Mouse (Mus musculus) MEL-GATA-1-ER (cell line): Measurements from ENCODE around the gene Gm10097.

Source experiments
- DNase-seq: peaks from one replicate; pipeline ENCODE4 v3.0.0-alpha.2; 2012; ENCODE audit warnings: low read depth; ENCODE audit errors: extremely low read depth

Gm10097 gene

DNA sequence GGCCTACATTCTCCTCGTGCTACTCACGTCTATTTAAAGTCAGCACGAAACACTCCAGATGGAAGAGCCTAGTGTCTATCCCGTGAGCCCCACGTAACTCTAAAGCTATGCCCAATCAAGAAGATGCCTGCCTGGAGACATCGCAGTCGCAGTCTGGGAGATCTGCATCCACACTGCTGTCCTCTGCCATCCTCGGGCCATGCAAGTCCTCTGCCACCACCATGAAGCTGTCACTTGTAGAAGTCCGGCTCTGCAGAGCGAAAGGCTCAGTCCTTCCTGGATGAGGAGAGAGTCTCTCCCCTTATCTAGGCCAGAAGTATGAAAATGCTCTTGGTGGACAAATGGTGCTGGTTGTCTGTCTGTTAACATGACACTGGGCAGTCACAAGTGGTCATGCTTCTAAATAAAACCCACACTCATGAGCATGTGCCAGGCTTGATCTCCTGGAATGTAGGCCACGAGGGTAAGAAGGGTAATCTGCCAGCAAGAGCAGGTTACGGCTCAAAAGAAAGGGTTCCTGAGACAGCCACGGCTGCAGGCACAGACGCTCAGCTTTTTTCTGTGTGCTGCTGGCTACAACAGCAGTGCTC, at the start of gene Gm10097:
Gene Gm10097, plus strand, starts transcription at position 517 of the 590 bp plus-strand sequence.
- DNase-seq: no peak

DNA sequence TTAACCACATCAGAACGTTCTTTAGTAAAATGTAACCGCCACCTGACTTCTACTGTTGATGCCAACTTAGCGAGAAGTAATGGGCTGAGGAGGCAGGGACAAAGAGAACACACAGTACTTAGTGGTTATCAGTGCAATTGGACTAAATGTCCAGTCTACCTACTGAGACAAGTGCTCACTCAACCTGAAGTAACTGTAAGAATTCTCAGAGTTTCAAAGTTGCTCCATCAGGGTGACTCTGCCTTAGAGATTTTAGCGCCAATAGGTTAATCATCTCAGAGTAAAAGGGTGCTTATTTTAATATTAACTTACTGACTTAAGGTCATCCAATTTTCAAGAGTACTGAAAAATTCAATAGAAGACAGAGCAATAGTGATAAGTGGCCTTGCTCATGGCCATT, 43.1 kb upstream of the Gm10097 start:
- no peak for DNase-seq

DNA sequence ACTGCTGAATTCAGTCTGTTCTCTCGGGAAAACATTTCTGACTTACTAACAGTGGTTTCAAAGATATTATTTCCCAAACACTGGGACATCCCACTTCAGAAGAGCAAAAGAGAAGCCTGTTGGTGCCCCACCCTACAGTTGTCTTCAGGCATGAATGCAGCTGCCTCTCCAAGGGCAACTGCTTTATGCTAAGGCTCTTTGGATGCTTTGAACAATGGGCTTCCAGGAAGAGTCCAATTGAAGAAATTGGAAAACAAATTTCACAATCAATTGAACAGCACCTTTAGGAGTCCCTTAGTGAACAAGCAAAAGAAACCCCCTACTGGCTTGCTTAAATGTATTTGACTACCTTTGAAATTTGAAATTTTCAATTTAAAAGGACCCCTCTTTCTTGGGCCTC, 41.8 kb upstream of the Gm10097 start:
- no peak for DNase-seq

DNA sequence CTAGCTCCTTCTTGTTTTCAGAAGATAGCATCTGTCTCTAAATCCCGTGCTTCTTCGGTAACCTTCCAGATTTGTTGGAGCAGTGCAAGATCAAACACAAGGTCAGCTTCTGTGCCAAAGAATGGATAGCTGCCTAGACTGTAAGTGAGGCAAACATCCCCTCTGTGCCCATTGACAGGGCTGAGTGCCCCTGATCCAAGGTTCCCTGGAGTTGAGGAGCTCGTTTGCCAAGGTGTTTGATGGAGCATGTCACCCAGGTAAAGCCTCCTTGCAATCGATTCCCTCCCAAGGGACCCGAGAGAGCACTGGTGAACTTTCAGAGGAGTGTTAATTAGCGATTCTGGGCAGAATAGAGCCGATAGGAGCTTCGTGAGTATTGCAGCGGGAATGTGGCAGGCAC, 40.7 kb upstream of the Gm10097 start:
- DNase-seq: no peak

- DNase-seq: no peak
These were observed 39.8 kb upstream of the Gm10097 start for GRCm38 (mm10) chr10:5029161-5029560.

DNA sequence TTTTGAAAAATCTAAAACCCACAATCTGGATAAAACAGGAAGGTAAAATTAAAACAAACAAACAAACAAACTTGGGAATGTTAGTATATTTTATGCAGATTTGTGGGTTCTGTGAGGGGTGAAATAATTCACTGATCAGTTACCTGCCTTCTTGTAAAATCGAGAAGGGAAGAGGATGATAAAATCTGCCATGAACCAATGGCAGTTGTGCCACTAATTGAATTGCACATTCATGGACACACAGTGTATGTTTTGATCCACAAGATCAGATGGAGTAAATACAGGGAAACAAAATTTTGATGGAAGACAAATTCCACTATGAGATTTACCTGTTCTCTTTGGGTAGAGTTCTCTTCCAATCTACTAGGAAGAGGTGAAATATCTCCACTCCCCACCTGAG, 39.1 kb upstream of the Gm10097 start:
- DNase-seq: no peak

DNA sequence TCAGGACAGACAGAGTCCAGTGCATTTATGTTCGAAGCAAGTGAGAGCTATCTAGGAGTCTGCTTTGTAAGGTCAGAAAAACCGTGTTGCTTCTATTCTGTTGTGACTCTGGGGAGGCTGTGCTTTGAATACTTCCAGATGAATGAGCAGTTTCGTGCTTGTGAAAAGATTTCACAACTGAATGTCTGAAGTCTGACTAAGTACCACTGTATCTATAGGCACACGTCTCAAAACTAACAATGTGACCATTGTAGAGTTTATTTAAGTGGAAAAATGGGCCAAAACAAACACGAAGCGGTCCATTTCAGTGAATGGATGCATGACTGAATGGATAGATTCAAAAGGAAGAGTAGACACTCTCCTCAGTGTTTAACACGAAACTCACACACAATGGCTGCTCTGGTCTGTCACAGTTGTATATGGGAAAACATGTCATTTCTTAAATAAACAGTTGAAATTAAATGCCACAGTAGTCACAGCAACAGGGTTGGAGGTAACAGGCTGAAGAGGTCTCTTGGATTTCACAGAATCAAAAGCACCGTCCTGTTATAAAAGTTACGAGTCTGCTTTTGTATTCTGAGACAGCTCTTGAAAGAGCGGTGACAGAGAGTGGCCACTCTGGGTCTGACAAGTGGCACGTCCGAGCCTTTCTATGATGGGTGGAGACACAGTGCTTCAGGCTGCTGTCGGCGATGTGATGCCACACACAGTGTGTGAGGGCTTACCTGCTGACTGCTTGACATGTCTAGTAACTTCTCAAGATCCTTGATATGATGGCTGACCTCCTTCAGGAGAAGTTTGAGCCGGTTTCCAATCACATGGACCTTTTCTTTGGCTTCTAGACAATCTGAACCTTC, 36.6 kb upstream of the Gm10097 start:
- no peak for DNase-seq

- DNase-seq: no peak
These were observed 27.7 kb upstream of the Gm10097 start for GRCm38 (mm10) chr10:5041254-5041653.

DNA sequence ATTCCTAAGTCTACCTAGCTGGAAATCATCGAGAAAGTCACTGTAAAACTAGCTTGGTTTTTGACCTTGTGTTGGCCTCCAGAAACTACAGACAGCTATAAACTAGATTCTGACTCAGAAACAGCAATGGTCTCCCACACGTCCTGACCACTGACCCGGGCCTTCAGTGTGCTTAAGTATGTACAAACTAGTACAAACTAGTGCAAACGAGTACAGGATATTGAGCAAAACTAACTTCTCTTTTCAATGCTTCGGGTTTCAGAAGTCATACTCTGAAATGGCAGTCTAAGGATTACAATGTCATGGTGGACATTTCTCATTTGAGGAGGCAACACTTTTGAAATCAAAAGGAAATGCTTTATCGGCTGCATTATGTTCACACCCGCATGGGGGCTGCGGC, 24.5 kb upstream of the Gm10097 start:
- no peak for DNase-seq

DNA sequence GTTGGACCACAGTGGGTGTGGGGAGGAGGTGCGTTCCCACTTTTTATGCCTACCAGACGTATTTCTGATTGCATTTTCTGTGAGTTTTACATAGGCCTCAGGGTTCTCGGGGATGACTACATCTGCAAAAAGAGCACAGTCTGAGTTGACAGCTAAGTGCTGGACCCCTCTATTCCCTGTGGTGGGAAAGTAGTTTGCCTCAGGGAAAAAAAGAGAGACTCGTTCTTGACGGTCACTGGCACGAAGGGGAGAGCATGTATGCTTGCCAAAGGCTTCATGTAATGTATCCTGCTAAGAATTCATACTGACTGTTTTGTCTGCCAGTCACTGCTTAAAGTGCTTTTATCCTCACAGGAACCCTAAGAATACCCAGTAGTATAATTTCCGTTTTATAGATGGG, 23.8 kb upstream of the Gm10097 start:
- no peak for DNase-seq

DNA sequence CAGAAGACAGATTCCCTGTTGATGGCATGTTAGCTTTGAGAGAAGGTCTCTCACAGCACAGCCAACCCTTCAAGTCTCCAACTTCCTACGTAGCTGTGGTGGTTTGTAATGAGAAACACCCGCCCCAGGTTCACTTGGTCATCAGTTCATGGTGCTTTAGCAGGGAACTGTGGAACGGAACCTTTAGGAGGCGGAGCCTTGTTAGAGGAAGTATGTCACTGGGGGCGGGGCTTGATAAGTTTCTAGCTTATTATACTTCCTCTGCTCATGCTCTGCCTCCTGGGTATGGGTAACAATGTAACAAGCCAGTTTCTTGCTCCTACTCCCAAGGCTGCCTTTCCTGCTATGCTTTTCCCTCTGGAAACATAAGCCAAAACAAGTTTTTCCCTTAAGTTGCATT, 23.3 kb upstream of the Gm10097 start:
- no peak for DNase-seq

GRCm38 (mm10) chr10:5056243-5056735, 12.7 kb upstream of the Gm10097 start:
- no peak for DNase-seq

DNA sequence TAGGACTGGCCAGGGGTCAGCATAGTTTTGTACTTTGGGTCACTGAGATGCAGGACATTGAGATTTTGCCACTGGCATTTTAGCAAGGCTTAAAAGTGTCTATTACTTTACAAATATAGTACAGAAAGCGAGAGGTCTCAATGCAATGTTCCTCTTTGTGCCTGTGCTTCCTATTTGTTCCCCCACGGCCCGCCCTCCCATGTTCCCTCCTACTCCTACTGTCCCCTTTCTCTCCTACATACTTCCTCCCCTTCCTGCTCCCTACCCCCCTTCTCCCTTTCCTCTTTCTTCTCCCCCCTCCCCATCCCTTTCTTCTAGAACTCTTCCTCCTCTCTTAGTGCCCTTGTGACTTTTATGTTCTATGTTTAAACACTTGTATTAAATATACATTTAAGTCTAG, 12.1 kb upstream of the Gm10097 start:
- DNase-seq: no peak

GRCm38 (mm10) chr10:5057661-5058060, 11.3 kb upstream of the Gm10097 start:
- DNase-seq: no peak

DNA sequence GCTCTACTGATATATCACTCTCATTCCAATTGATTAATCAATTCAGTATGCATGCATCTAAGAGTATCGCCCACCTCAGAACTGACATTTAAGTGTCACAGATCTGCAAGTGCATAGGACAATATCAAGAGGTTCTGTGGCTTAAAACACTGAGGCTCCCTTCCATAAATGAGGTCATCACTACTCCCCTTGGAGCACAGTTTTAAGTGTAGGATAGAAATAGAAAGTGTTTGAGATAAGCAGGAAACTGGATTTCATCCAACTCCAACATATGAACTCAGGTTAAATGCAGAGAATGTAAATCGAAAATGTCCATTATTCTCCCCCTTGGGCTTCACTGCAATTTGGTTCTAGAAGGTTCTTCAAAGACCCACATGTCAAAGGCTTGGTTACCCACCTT, 10.1 kb upstream of the Gm10097 start:
- DNase-seq: no peak

GRCm38 (mm10) chr10:5059983-5060382, 9.0 kb upstream of the Gm10097 start:
- peak; percentile 54 for DNase-seq

- no peak for DNase-seq
These were observed 1.9 kb upstream of the Gm10097 start for GRCm38 (mm10) chr10:5067113-5067512.

DNA sequence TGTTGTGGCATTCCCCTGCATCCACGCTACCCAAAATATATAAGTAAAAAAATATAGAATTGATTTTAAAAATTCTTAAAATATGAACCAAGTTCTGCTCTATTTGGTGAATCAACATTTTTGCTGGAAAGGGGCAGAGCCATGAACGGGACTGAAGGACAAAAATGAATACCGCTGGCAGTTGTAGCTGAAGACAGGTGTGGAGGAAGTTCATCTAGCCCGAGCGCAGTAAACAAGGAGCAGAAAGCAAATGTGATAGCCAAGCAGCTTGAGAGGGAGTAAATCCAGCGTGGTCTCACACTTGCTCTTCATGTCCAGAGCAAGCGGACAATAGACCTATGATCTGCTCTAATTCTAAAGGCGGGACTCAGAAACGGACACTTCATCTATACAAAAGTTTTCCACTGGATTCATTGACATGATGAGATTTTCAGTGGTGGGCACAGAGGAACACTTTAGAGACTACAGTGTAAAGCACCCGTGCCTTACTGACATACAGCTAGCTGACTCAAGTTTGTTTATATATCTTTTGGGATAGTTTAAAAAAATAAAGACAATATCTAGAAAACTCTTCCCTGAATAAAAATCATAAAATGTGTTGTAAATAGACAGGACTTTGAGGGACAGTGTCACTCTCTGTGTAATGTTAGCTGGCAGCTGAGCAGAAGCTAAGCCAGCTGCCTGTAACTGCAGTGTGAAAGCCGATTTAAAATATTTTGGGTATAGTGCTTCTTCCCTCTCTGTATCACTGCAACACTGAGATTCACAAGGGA, 1.4 kb downstream of the Gm10097 start:
- DNase-seq: no peak

DNA sequence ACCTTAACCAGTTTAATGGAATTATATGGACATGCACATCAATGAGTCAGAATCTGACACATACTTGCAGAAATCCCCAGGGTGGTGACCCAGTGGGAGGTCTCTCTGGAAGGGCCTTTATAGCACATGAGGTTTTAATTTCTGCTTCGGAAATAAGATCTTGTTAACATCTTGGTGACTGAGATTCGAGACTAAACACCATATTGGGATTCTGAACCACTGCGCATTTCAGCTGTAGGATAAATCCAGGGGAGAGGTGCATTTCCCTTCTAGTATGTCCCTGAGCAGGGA, 1.9 kb downstream of the Gm10097 start:
- no peak for DNase-seq

- no peak for DNase-seq
These were observed 3.1 kb downstream of the Gm10097 start for GRCm38 (mm10) chr10:5072054-5072453.

GRCm38 (mm10) chr10:5075724-5076123, 6.7 kb downstream of the Gm10097 start:
- no peak for DNase-seq

DNA sequence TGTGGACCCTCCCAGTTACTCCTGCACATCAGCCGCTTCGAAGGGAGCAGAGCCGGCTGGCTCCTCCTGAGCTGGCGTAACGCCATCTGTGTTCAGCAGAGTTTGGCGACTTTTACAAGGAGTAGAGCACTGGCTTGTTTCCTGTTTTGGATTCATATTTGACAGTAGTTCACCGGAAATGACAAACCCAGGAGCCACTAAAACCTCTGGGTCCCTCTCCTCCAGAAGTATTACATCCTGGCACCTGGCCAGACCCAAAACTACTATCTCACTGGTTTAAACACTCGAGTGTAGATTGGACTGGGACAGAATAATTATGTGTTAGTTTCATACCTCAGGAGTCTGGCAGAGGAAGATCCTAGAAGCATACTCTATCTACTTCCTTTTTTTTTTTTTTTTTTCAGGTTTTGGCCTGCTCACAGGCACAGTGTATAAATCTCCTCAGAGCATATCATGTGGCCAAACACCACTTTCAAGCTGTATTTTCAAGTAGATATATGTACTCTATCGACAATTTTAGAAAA, 11.0 kb downstream of the Gm10097 start:
- peak; percentile 74 for DNase-seq
